Mouse (Mus musculus) gastrocnemius, postnatal 4 days (tissue): ENCODE measurements around the gene Ptchd3. TPM values are rescaled to one million over a fixed set of nuclear protein-coding genes. Genes with fewer than 3 reads are reported as not detected.

Experiments used
- total RNA-seq, 2 experiments: library from RNA; stranded (reverse); gene quantifications; 2 replicates each; pipeline ENCODE4 v1.2.3; 2021

Gene Ptchd3
- total RNA-seq, 2 experiments from 2014 or later, result not detected

Other genes starting within 250 kb of the Ptchd3 start
- gene B3gntl1, start 157.1 kb upstream of the Ptchd3 start, total RNA-seq, result 1 to 10 TPM; 5.9 to 6.1 TPM
- gene Metrnl, start 128.7 kb upstream of the Ptchd3 start, total RNA-seq, result 10 to 100 TPM; 17.8 to 17.9 TPM